ENCODE assay signal across 8 mouse cellular contexts in the genomic region with DNA sequence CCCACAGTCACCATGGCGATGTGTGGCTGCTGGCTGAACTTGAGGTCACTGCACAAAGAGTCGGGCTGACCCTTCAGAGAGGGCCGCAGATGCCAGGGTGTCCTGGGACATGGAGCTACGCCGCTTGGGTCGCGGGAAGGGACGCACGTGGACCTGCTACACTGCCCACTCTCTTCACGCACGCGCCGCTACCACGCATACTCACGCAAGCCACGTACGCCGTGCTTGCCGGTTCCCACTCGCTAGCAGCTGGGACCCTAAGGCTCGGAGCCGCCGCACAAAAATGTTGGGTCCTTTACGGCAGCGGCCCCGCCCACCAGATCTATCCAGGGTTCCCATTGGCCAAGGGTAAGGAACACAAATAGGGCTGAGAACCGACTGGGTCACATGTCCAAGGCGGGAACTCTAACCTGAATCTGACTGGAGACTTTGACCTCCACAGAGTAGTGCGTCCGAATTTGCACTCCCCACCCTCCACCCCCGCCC. TPM values are rescaled to one million over a fixed set of nuclear protein-coding genes. Genes with fewer than 3 reads are reported as not detected.
DNase-seq lines count a peak whose midpoint lies in the region; ATAC-seq lines count a peak whose summit lies in the region.

Abcb6 (minus strand) TSS at position 288 of the 486 bp plus-strand sequence.

- H3K27me3 ChIP-seq in megakaryocyte, embryonic 14.5 days (replicated peaks) = no peaks in the 10 kb centered on the region

- peaks cover 5% of the 10 kb centered on the region; the same call in 1 of the 2 replicates for H3K9me3 ChIP-seq in megakaryocyte, embryonic 14.5 days

- peak; percentile 89 for ATAC-seq in common myeloid progenitor, adult 5-6 weeks (replicated peaks; ENCODE audit: low read depth, poor library complexity, severe bottlenecking)

- DNase-seq in ZHBTc4 (ENCODE audit: low read depth, low spot score) = peak; percentile 96
- peak; percentile 79 to 84 for DNase-seq in gastrocnemius, adult 8-10 months (ENCODE audit: low spot score in 2 of 2)
- DNase-seq in hindlimb bud, embryonic 11.5 days (ENCODE audit: extremely low spot score, low read depth, low spot score) = peak; percentile 67
- DNase-seq in left cerebral cortex, adult 8-10 months (ENCODE audit: low spot score in 2 of 2) = peak; percentile 76 to 94
- DNase-seq in right cerebral cortex, postnatal 14 days = peak; percentile 93
- DNase-seq in urinary bladder, postnatal 36 days (ENCODE audit: low spot score in 2 of 2) = peak; percentile 75 to 88

- peaks cover 57% of the 10 kb centered on the region for H3K4me1 ChIP-seq in megakaryocyte, embryonic 14.5 days

- peak within 1 kb of the TSS; percentile 100 for H3K4me3 ChIP-seq in megakaryocyte, embryonic 14.5 days (replicated peaks)

- H3K36me3 ChIP-seq in megakaryocyte, embryonic 14.5 days (replicated peaks; ENCODE audit: low read length) = peaks cover 82% of the 10 kb centered on the region

RNA-seq across cellular contexts. Expression of gene Abcb6, which starts in this region (rescaled TPM):
- 17.8 and 22.9 TPM in 2 replicates for total RNA-seq in common myeloid progenitor, adult 5-6 weeks (2017)
- 10 to 100 TPM; 18.4 to 20.8 (median 19.1) TPM for total RNA-seq in gastrocnemius, adult 8-10 months (2022)
- total RNA-seq in left cerebral cortex, adult 8-10 months (2022) = 10 to 100 TPM; 26.2 to 29.9 (median 28.8) TPM
- polyA plus RNA-seq in megakaryocyte, embryonic 14.5 days (2012; ENCODE audit: insufficient read depth, low replicate concordance) = 6.4 and 12.6 TPM in 2 replicates

Comparison
In these comparisons a context has a peak if more than half of its experiments do, and no peak if none do; other contexts are left out.
1. Peak in every context shown above with its lines: DNase-seq, ATAC-seq and H3K4me3 ChIP-seq.